Mouse (Mus musculus): ENCODE results near the gene Gm20388.

- TF ChIP-seq POLR2A (IDR thresholded peaks at IDR 0.05; ENCODE audit: low read depth, low read length) (no peak), CTCF (conservative IDR thresholded peaks at IDR 0.05; ENCODE audit: insufficient read depth, insufficient read length, low read depth, low read length) (no peak)
These were observed 2798.9 kb downstream of the Gm20388 start for GRCm38 (mm10) chr8:122709340-122710111.

All from kidney, adult 2 months (tissue).